Mouse (Mus musculus) frontal cortex, adult (tissue): Measurements from ENCODE around the gene Stmnd1.
"Not testable (repeated sequence)": the region's sequence is repeated elsewhere in the genome, so short reads cannot be mapped to it uniquely, and the experiment has no call there.

Experiments
- ATAC-seq: cut with Nextera tagmentation; 2 replicates; pipeline ENCODE4 v1.9.2; 2017; ENCODE audit warnings: mild to moderate bottlenecking, moderate library complexity, mixed read lengths; ENCODE audit not compliant: low TSS enrichment

Stmnd1 gene

GRCm38 (mm10) chr13:46290537-46290936 is 17.0 kb downstream of the Stmnd1 start:
- no peak for ATAC-seq

GRCm38 (mm10) chr13:46294365-46294764 is 20.8 kb downstream of the Stmnd1 start:
- no peak for ATAC-seq

- ATAC-seq: no peak
Observed at GRCm38 (mm10) chr13:46297701-46298100, 24.2 kb downstream of the Stmnd1 start.

- ATAC-seq: peak; percentile 87
Observed at GRCm38 (mm10) chr13:46310790-46311189, 37.3 kb downstream of the Stmnd1 start.

- ATAC-seq: no peak
Observed at GRCm38 (mm10) chr13:46313176-46313575, 39.7 kb downstream of the Stmnd1 start.

GRCm38 (mm10) chr13:46315165-46315564 is 41.6 kb downstream of the Stmnd1 start:
- no peak for ATAC-seq

GRCm38 (mm10) chr13:46326351-46326985 is 52.9 kb downstream of the Stmnd1 start:
- no peak for ATAC-seq

- ATAC-seq: peak; percentile 98
Observed at GRCm38 (mm10) chr13:46335020-46335419, 61.5 kb downstream of the Stmnd1 start.

GRCm38 (mm10) chr13:46336281-46336680 is 62.8 kb downstream of the Stmnd1 start:
- not testable (repeated sequence) for ATAC-seq

- ATAC-seq: no peak
Observed at GRCm38 (mm10) chr13:46337791-46338190, 64.3 kb downstream of the Stmnd1 start.

- ATAC-seq: no peak
Observed at GRCm38 (mm10) chr13:46339954-46340353, 66.4 kb downstream of the Stmnd1 start.

GRCm38 (mm10) chr13:46340583-46340982 is 67.1 kb downstream of the Stmnd1 start:
- ATAC-seq: no peak

GRCm38 (mm10) chr13:46341419-46341818 is 67.9 kb downstream of the Stmnd1 start:
- no peak for ATAC-seq

GRCm38 (mm10) chr13:46343226-46343625 is 69.7 kb downstream of the Stmnd1 start:
- ATAC-seq: peak; percentile 66

GRCm38 (mm10) chr13:46346830-46347512 is 73.5 kb downstream of the Stmnd1 start:
- ATAC-seq: peak; percentile 53

- ATAC-seq: peak; percentile 38; the same call in 1 of the 2 replicates
Observed at GRCm38 (mm10) chr13:46349664-46350063, 76.1 kb downstream of the Stmnd1 start.
